8 mouse cellular contexts compared by ENCODE assay signal in the genomic region with DNA sequence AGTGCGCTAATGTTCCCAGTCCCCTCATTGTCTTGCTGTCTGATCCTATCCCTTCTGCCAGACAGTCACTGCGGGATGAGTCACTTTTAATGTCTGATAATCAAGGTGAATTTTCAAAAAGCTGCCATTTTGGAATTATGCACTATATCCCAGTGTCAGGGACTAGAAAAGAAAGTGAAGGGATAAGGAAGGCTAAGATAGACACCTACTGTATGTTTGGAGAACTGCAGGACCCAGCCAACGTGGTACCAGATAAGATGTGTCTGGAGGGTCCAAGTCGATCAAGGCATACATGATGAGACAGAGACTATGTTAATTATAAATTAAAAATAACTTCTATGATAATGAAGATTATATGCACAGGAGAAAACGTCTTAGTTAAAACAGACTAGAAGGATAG.
A peak's percentile ranks its signal among the peaks of the same experiment; 100 is the strongest.
DNase-seq lines count a peak whose midpoint lies in the region; ATAC-seq lines count a peak whose summit lies in the region.

No protein-coding gene starts in this region.

- peak overlapping the region; percentile 19; the same call in 1 of the 2 replicates for H3K4me2 ChIP-seq in forebrain, embryonic 13.5 days

- H3K4me1 ChIP-seq in forebrain, embryonic 13.5 days, result peaks cover 37% of the 10 kb centered on the region

- H3K36me3 ChIP-seq in forebrain, embryonic 13.5 days (ENCODE audit: poor library complexity, severe bottlenecking), result no peaks in the 10 kb centered on the region

- H3K9me3 ChIP-seq in forebrain, embryonic 13.5 days (replicated peaks), result no peaks in the 10 kb centered on the region

- no peak overlapping the region for H3K4me3 ChIP-seq in forebrain, embryonic 13.5 days

- WGBS in forebrain, embryonic 13.5 days, result 27% methylated on average over 5 of the region's 5 CpGs

- peak overlapping the region; percentile 89 for H3K27ac ChIP-seq in forebrain, embryonic 13.5 days

- peak; percentile 90 for ATAC-seq in forebrain, embryonic 13.5 days

- peak; percentile 54 for DNase-seq in adrenal gland, postnatal 10 days
- DNase-seq in adrenal gland, adult 18-20 months (ENCODE audit: low spot score in 2 of 2), result no peak
- DNase-seq in cerebellum, adult 11-12 months, result peak; percentile 6
- peak; percentile 51 for DNase-seq in kidney, postnatal 10 days
- DNase-seq in lung, postnatal 14 days, result peak; percentile 19
- DNase-seq in right cerebral cortex, postnatal 36 days (ENCODE audit: low spot score in 2 of 2), result peak; percentile 48 to 51
- DNase-seq in urinary bladder, postnatal 10 days (ENCODE audit: low spot score), result no peak

- H3K9ac ChIP-seq in forebrain, embryonic 13.5 days, result no peak overlapping the region; the same call in 1 of the 2 replicates

- H3K27me3 ChIP-seq in forebrain, embryonic 13.5 days, result no peaks in the 10 kb centered on the region

Comparison
In these comparisons a context has a peak if more than half of its experiments do, and no peak if none do; other contexts are left out.
1. DNase-seq: peak in adrenal gland, postnatal 10 days (single experiment), cerebellum, adult 11-12 months (single experiment), kidney, postnatal 10 days (single experiment), lung, postnatal 14 days (single experiment) and right cerebral cortex, postnatal 36 days (2 of 2); none in adrenal gland, adult 18-20 months (0 of 2) and urinary bladder, postnatal 10 days (single experiment).